Mouse (Mus musculus) layer of hippocampus, adult 18-20 months (tissue): ENCODE measurements around the gene Methig1. TPM values are rescaled to one million over a fixed set of nuclear protein-coding genes. Genes with fewer than 3 reads are reported as not detected.
"Not testable (repeated sequence)": the region's sequence is repeated elsewhere in the genome, so short reads cannot be mapped to it uniquely, and the experiment has no call there.

ENCODE experiments used
- DNase-seq, 2 experiments: peaks; one replicate each; pipeline ENCODE4 v3.0.0; 2022; ENCODE audit warnings: low spot score in 2 of 2
- total RNA-seq, 2 experiments: library from RNA; stranded (reverse); gene quantifications; 2 replicates each; pipeline ENCODE4 v1.2.3; 2021

Methig1 gene
- total RNA-seq, 2 experiments from 2014 or later: not detected

DNA sequence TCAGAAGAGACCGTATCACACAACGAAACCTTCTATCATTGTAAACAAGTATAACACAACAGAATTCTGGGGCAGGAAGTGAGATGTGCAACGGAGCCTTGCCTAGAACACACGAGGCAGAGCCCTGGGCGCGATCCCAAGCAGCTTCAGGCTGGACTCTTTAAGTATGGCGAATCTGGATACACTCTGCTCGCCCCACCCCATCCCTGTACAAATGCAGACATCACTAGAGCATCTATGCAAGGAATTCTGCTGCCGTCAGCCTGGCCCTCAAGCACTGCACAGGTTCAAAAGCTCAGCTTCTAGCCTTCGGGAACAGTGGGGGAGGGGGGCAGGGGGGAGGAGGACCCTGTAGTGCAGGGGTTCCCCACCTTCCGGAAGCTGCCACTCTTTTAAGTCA lies 40.1 kb downstream of the Methig1 start:
- DNase-seq: no peak

GRCm38 (mm10) chr15:100395561-100395960 lies 42.6 kb downstream of the Methig1 start:
- DNase-seq: no peak

DNA sequence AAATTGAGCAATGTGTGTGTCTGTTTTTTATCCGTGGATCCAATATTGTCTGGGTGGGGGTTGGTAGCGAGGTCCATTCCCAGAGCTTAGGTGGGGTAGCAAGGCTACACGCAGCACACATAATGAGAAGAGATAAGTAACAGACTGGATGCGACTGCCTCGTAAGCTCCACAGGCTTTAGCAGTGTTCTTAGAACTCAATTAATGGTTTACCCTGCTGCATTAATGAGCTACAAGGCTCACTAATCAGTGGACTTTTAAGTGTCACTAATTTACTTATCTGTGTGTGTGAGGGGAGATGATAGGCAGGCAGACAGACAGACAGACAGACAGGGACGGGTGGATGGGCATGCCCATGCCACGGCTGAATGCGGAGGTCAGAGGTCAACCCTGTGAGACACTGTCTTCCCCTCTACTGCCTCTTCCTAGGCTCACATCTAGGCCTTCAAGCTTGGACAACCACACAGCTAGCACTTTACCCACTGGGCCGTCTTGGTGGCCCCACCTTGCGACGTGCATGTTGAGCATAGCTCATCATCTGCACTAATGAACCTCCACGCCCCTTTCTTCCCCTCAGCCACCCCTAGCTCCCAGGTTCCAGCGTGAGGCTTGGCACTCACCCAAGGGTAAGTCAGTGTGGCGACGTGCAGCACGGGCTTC lies 47.8 kb downstream of the Methig1 start:
- no peak for DNase-seq

GRCm38 (mm10) chr15:100401811-100402210 lies 48.9 kb downstream of the Methig1 start:
- DNase-seq: no peak

GRCm38 (mm10) chr15:100402347-100402746 lies 49.4 kb downstream of the Methig1 start:
- no peak for DNase-seq

DNA sequence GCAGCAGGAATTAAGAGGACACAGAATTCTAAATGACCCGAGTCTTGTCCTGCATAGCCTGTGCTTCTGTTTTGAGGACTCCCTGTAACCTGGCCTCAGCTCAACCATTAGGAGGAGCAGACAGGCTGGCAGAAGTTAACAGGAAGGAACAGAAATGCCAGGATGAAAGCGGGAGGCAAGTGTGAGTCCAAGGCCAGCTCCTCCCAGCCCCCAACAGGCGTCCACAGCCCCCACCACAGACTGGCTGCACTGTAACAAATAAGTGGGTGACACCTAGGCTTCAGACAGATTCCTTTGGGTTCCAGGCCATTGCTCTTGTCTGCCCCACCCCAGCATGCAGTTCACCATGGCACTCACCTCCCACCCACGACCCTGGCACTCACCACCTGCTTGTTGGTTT lies 49.8 kb downstream of the Methig1 start:
- DNase-seq: no peak

- no peak for DNase-seq
Observed at GRCm38 (mm10) chr15:100403318-100404000, 50.5 kb downstream of the Methig1 start.

DNA sequence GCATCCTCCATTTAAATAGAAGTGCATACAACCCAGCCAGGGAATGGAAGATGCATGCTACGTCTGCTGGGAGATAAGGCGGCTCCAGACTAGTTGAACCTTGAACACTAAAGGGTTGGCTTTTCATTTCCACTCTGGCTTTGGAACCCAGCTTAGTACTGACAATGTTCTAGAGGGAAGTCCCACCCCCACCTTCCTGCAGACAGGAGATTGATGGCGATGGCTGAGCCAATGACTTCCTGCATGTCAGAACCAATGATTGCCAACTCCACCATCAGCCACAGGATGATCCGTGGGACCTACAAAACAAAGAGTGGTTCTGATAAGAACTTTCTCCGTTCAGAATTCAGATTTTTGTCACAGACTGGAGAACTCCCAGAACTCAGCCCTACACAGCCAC lies 53.1 kb downstream of the Methig1 start:
- no peak for DNase-seq

GRCm38 (mm10) chr15:100410918-100411672 lies 58.1 kb downstream of the Methig1 start:
- DNase-seq: no peak

DNA sequence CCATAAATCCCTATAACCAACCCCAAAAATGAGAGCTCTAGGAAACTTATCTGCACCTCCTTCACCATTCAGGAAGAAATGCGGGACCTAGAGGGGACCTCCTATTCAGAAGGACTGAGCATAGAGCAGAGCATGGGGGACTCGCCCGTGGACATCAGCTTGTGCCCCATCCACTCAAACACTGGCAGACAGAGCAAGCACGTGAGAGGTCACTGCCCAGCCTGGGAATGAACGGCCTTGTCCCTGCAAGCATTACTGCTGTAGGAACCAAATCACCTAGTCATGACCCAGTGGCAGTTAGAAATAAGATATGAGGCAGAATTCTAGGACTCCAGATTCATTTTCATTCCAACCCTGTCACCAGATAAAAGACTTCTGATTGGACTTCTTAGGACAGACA lies 58.8 kb downstream of the Methig1 start:
- DNase-seq: no peak

DNA sequence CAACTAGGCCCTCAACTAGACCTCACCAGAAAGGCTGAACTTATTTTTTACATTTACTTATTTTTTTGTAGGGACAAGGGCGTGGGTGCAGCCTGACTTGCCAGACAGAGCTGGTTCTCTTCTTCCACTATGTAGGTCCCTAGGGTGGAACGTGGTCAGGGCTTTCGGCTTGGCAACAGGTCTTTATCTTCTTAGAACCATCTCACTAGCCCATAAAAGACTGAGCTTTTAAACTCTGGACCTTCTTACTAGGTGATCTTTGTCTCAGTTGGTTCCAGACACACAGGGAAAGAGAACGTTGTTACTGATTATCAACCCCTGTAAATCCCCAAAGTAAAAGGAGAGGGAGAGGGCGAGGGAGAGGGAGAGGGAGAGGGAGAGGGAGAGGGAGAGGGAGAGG lies 60.4 kb downstream of the Methig1 start:
- DNase-seq: no peak

GRCm38 (mm10) chr15:100414011-100414410 lies 61.1 kb downstream of the Methig1 start:
- no peak for DNase-seq

DNA sequence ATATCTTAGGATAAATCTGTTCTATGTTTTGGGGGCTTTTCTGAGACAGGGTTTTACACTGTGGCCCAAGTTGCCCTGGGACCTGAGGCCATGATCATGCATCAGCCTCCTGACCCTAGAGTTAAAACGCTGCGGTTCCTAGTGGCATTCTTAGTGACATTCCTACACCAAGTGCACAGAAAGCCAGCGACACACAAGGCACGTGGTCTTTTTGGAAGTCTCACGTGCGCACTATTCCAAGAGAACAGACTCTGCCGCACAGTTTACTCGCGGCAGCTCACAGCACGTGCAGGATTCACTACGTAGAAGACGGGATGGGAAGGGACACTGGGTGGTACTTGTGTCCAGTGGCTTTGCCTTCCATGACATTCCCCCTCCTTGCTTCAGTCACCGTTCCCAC lies 62.0 kb downstream of the Methig1 start:
- no peak for DNase-seq

GRCm38 (mm10) chr15:100415684-100416083 lies 62.7 kb downstream of the Methig1 start:
- DNase-seq: no peak

- no peak for DNase-seq
Observed at GRCm38 (mm10) chr15:100417854-100418450, 65.0 kb downstream of the Methig1 start.

DNA sequence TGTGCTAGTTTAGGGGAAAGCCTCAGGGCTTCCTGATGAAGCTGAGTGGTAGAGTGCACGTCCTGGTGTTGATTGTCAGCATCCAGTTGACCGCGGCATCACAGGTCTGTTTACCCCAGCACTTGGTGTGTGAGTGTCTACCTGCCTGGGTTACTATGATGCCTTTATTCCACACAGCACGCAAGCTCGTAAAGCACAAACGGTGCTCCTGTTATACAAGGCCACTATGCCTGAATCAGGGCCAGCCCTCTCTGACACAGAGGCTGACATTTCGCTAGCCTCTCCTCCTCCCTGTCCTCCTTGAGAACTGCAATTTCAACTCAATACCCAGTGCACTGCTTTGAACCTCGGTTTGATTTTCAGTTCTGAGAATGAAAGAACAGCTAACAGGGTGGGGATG lies 66.4 kb downstream of the Methig1 start:
- no peak for DNase-seq

GRCm38 (mm10) chr15:100419901-100420745 lies 67.2 kb downstream of the Methig1 start:
- DNase-seq: no peak

DNA sequence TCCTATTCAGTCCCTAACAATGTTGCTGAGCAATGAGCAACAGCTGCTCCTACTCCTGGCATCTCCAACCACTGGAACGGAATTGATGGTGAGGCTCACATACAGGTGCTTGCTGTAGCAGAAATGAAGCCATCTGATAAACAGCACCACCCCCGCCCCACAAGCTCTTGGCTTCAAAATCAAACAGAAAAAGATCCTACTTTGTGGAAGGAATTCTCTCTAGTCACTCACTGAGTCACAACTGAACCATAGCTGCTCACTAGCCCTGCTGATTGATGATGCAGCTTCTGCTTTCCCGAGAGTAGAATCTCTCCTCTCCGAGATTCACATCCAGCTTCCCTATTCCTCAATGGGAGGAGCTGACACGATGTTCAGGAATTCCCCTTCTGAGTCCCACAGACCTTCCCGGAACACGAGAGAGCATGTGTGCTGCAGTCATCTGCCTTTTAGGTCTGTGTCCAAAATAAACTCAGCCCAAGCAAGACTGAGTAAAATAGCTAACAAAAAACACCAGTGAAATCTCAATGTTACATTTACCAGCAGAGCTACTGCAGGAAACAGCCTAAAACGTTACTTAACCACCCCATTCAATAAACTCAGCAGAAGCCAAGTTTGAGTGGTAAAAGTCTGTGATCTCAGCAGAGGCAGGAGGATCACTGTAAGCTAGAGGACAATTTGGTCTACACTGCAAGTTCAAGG lies 68.3 kb downstream of the Methig1 start:
- peak in 1 of 2 experiments; percentile 11 for DNase-seq

- not testable (repeated sequence) for DNase-seq
Observed at GRCm38 (mm10) chr15:100421758-100422197, 68.8 kb downstream of the Methig1 start, which contains the start of gene Gm5475. Gene Gm5475 (plus strand): TSS chr15:100422147.

DNA sequence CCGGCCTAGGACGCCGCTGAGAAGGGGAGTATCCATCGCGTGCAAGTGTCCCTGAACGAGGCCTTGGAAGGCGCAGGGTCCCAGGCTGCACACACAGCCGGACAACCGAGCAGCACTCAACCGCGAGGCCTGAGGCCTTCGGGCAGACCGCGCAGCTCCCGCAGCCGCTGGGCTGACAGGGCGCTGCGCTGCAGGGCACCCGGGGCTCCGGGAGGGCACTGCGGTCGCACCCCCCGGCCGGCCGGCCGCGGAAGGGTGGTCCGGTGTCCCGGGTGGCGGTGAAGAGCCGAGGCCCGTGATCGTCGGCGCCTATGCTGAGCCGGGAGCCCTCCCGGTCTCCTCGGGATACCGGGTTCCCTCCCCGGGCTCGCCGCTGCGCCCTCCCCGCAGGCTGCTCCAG lies 69.5 kb downstream of the Methig1 start:
- no peak for DNase-seq
